Comparison of ENCODE assay signal across 11 mouse cellular contexts in the genomic region with DNA sequence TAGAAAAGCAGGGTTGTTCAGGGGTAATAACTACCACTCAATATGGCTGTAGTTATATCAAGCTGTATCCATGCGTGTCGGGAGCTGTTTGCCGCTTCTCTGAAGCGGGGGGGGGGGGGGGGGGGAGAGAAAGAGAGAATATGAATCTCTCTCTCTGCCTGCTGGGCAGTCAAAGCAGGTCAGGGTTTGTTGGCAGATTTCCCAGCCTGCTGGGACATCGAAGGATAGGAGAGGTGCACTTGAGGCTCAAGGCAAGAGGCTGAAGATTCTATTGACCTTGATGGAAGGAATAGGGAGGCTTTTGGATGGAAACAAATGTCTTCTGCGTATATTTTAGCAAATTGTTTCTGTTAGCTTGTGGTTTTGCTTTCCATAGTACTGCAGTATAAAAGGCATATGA.
DNase-seq lines count a peak whose midpoint lies in the region; ATAC-seq lines count a peak whose summit lies in the region.
"Had no signal": no experiment of that assay in that cellular context is flagged by ENCODE, and none has a peak within 500 bp of the region (broad histone marks: within the 10 kb centered on the region; RNA-seq: fewer than 3 reads in every experiment).

No protein-coding gene starts in this region.

- H3K4me3 ChIP-seq in hindbrain, embryonic 13.5 days: no peak overlapping the region
- H3K4me3 ChIP-seq in hindbrain, embryonic 11.5 days (ENCODE audit: low read depth, low read length): no peak overlapping the region
- no peak overlapping the region for H3K4me3 ChIP-seq in forebrain, embryonic 12.5 days (replicated peaks)
- H3K4me3 ChIP-seq: heart, embryonic 15.5 days had no signal

- H3K9ac ChIP-seq in hindbrain, embryonic 13.5 days: no peak overlapping the region
- no peak overlapping the region for H3K9ac ChIP-seq in hindbrain, embryonic 11.5 days (ENCODE audit: low read depth, low read length)
- H3K9ac ChIP-seq in forebrain, embryonic 12.5 days: no peak overlapping the region
- H3K9ac ChIP-seq: heart, embryonic 15.5 days had no signal

- H3K4me1 ChIP-seq in hindbrain, embryonic 13.5 days (replicated peaks): peaks cover 4% of the 10 kb centered on the region
- no peaks in the 10 kb centered on the region for H3K4me1 ChIP-seq in hindbrain, embryonic 11.5 days (replicated peaks; ENCODE audit: control insufficient read depth, insufficient read depth, low read length)
- peaks cover 6% of the 10 kb centered on the region; the same call in 1 of the 2 replicates for H3K4me1 ChIP-seq in forebrain, embryonic 12.5 days

- 0 out of 2 replicates have a peak, but pooled peaks cover 2% of the 10 kb centered on the region for H3K9me3 ChIP-seq in hindbrain, embryonic 13.5 days
- H3K9me3 ChIP-seq in hindbrain, embryonic 11.5 days (ENCODE audit: control insufficient read depth, low read length): no peaks in the 10 kb centered on the region
- H3K9me3 ChIP-seq in forebrain, embryonic 12.5 days: no peaks in the 10 kb centered on the region
- H3K9me3 ChIP-seq: heart, embryonic 15.5 days had no signal

- no peaks in the 10 kb centered on the region for H3K36me3 ChIP-seq in hindbrain, embryonic 13.5 days
- no peaks in the 10 kb centered on the region for H3K36me3 ChIP-seq in hindbrain, embryonic 11.5 days (ENCODE audit: control insufficient read depth, insufficient read depth, low read length)
- H3K36me3 ChIP-seq in forebrain, embryonic 12.5 days (replicated peaks): no peaks in the 10 kb centered on the region
- H3K36me3 ChIP-seq: heart, embryonic 15.5 days had no signal

- WGBS in hindbrain, embryonic 13.5 days: 57% methylated on average over 6 of the region's 6 CpGs
- WGBS in hindbrain, embryonic 11.5 days: 54% methylated on average over 5 of the region's 6 CpGs
- WGBS in forebrain, embryonic 12.5 days: 68% methylated on average over 5 of the region's 6 CpGs

- no peaks in the 10 kb centered on the region for H3K27me3 ChIP-seq in hindbrain, embryonic 13.5 days
- no peaks in the 10 kb centered on the region for H3K27me3 ChIP-seq in hindbrain, embryonic 11.5 days (ENCODE audit: control insufficient read depth, insufficient read depth, low read length)
- H3K27me3 ChIP-seq in forebrain, embryonic 12.5 days: peaks cover 16% of the 10 kb centered on the region; the same call in 1 of the 2 replicates
- H3K27me3 ChIP-seq: heart, embryonic 15.5 days had no signal

- peak overlapping the region; percentile 23; the same call in 1 of the 2 replicates for H3K27ac ChIP-seq in hindbrain, embryonic 13.5 days
- no peak overlapping the region for H3K27ac ChIP-seq in hindbrain, embryonic 11.5 days (ENCODE audit: low read depth, low read length)
- no peak overlapping the region for H3K27ac ChIP-seq in forebrain, embryonic 12.5 days
- H3K27ac ChIP-seq: heart, embryonic 15.5 days had no signal

- no peak for DNase-seq in hindbrain, embryonic 11.5 days (ENCODE audit: low spot score)
- DNase-seq in retina, postnatal 1 day: peak; percentile 68
- DNase-seq in retina, embryonic 14.5 days (ENCODE audit: low spot score): no peak
- DNase-seq in cerebellum, adult 9-11 months: peak; percentile 58
- DNase-seq: gastrocnemius, postnatal 14 days; thymus, postnatal 4 days had no signal

- H3K4me2 ChIP-seq in hindbrain, embryonic 13.5 days: no peak overlapping the region
- H3K4me2 ChIP-seq in hindbrain, embryonic 11.5 days (replicated peaks; ENCODE audit: low read depth, low read length): no peak overlapping the region
- H3K4me2 ChIP-seq in forebrain, embryonic 12.5 days: no peak overlapping the region
- H3K4me2 ChIP-seq: heart, embryonic 15.5 days had no signal

- ATAC-seq in hindbrain, embryonic 13.5 days (ENCODE audit: low FRiP score): no peak
- ATAC-seq in hindbrain, embryonic 11.5 days (ENCODE audit: low FRiP score): no peak
- no peak for ATAC-seq in monocyte, adult 5-6 weeks (replicated peaks; ENCODE audit: insufficient number of reproducible peaks, low FRiP score, low TSS enrichment, poor library complexity, severe bottlenecking)
- ATAC-seq in forebrain, embryonic 12.5 days (ENCODE audit: low FRiP score): no peak
- ATAC-seq: intestine, postnatal 0 days had no signal

Comparison
In these comparisons a context has a peak if more than half of its experiments do, and no peak if none do; other contexts are left out.
1. DNase-seq: peak in retina, postnatal 1 day (single experiment) and cerebellum, adult 9-11 months (single experiment); none in hindbrain, embryonic 11.5 days (single experiment) and retina, embryonic 14.5 days (single experiment).